Mouse (Mus musculus) liver, adult 2 months (tissue): Measurements from ENCODE around the gene Timm8a2. TPM values are rescaled to one million over a fixed set of nuclear protein-coding genes. Genes with fewer than 3 reads are reported as not detected.

ENCODE experiments used
- DNase-seq: peaks from one replicate; pipeline ENCODE4 v3.0.0-alpha.2; 2011; ENCODE audit warnings: low read depth, low spot score; ENCODE audit errors: extremely low read depth
- H3K27ac ChIP-seq: fragments of 200-500 bp; replicated peaks from 2 replicates; pipeline ENCODE4 v1.5.1; 2012; ENCODE audit warnings: low read depth, mild to moderate bottlenecking, control low read depth, inconsistent platforms, low read length; ENCODE audit not compliant: insufficient read depth
- H3K27me3 ChIP-seq: fragments of 200-500 bp; 2 replicates; pipeline ENCODE4 v1.6.1; 2012; ENCODE audit warnings: mild to moderate bottlenecking, moderate library complexity, low read length, inconsistent platforms; ENCODE audit not compliant: control insufficient read depth, insufficient read depth
- H3K36me3 ChIP-seq: fragments of 200-500 bp; 2 replicates; pipeline ENCODE4 v1.6.1; 2012; ENCODE audit warnings: low read length, inconsistent platforms; ENCODE audit not compliant: control insufficient read depth, insufficient read depth
- H3K4me1 ChIP-seq: fragments of 200-500 bp; 2 replicates; pipeline ENCODE4 v1.6.1; 2011; ENCODE audit warnings: low read length; ENCODE audit not compliant: control insufficient read depth, insufficient read depth
- H3K4me3 ChIP-seq: fragments of 200-500 bp; 2 replicates; pipeline ENCODE4 v1.5.1; 2011; ENCODE audit warnings: low read depth, mild to moderate bottlenecking, control low read depth, low read length, moderate library complexity; ENCODE audit not compliant: insufficient read depth
- H3K79me2 ChIP-seq: fragments of 200-500 bp; 2 replicates; pipeline ENCODE4 v1.6.1; 2012; ENCODE audit warnings: inconsistent platforms, mild to moderate bottlenecking, low read length, moderate library complexity; ENCODE audit not compliant: control insufficient read depth, insufficient read depth
- H3K9ac ChIP-seq: fragments of 200-500 bp; 2 replicates; pipeline ENCODE4 v1.6.1; 2012; ENCODE audit warnings: low read depth, mild to moderate bottlenecking, control low read depth, inconsistent platforms, low read length
- CTCF ChIP-seq: fragments of 200-500 bp; IDR thresholded peaks from 2 replicates; pipeline ENCODE4 v1.5.1; 2011; ENCODE audit warnings: low read depth, low read length, control low read depth
- POLR2A ChIP-seq: fragments of 200-500 bp; IDR thresholded peaks from 2 replicates; pipeline ENCODE4 v1.6.1; 2011; ENCODE audit warnings: low read length, control low read depth; ENCODE audit not compliant: insufficient read depth; ENCODE audit errors: extremely low read depth
- WGBS: fragments of 180-500 bp; shearing (Covaris S2); methylation state at CpG from one replicate; pipeline ENCODE4 v1.1.7; 2018; 5-methylcytosine and 5-hydroxymethylcytosine counted together
- polyA plus RNA-seq: library from polyadenylated mRNA; depleted of rRNA; stranded (reverse); fragments of >200 nt; gene quantifications from 2 replicates; pipeline ENCODE4 v1.2.3, GENCODE M21; 2012
- total RNA-seq: library from RNA; depleted of rRNA; stranded (reverse); fragments of >200 nt; gene quantifications from 2 replicates; pipeline ENCODE4 v1.2.3, GENCODE M21; 2014

Timm8a2 gene
- total and polyA plus RNA-seq, 2 experiments = not detected

GRCm38 (mm10) chr14:122048816-122049215 is 14.3 kb downstream of the Timm8a2 start:
- TF ChIP-seq POLR2A (no peak), CTCF (no peak)
- H3K27me3 ChIP-seq = no peaks in the 10 kb centered on the region
- 86% methylated on average over 9 of the region's 9 CpGs for WGBS
- no peak for DNase-seq
- no peak overlapping the region for H3K27ac ChIP-seq
- H3K36me3 ChIP-seq = no peaks in the 10 kb centered on the region
- H3K4me3 ChIP-seq = no peak overlapping the region
- no peak overlapping the region for H3K9ac ChIP-seq
- no peaks in the 10 kb centered on the region for H3K79me2 ChIP-seq
- H3K4me1 ChIP-seq = no peaks in the 10 kb centered on the region

GRCm38 (mm10) chr14:122052896-122053635 is 18.6 kb downstream of the Timm8a2 start:
- TF ChIP-seq CTCF (no peak), POLR2A (no peak)
- H3K27ac ChIP-seq = no peak overlapping the region
- 82% methylated on average over 9 of the region's 9 CpGs for WGBS

DNA sequence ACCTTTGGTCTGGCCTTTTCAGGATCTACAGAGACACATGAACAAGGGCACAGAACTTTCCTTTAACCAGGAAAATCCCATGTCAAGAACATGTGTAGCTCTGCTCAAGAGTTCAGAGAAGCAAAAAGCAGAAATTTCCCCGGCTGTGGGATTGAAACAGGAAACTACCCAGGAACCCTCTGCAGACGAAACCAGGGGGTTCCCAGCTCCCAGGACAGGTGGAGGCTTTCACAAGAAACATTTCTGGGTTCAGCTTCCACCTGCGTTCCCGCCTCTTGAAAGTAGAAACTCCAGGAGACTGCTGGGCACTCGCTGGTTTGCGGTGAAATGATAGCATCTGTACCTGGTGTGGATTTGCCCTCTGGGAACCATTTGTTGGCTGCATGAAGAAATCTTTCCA is 22.4 kb downstream of the Timm8a2 start:
- DNase-seq = no peak
- Histone ChIP-seq H3K27ac (no peak overlapping the region), H3K4me1 (no peaks in the 10 kb centered on the region), H3K4me3 (no peak overlapping the region), H3K9ac (no peak overlapping the region), H3K79me2 (no peaks in the 10 kb centered on the region), H3K27me3 (no peaks in the 10 kb centered on the region), H3K36me3 (no peaks in the 10 kb centered on the region)
- WGBS = 70% methylated on average over 6 of the region's 6 CpGs
- TF ChIP-seq POLR2A = no peak
- no peak for TF ChIP-seq CTCF

More at GRCm38 (mm10) chr14:122052896-122053635, 18.6 kb downstream of the Timm8a2 start:
- no peaks in the 10 kb centered on the region for H3K27me3 ChIP-seq
- no peak overlapping the region for H3K4me3 ChIP-seq
- H3K36me3 ChIP-seq = no peaks in the 10 kb centered on the region
- no peaks in the 10 kb centered on the region for H3K79me2 ChIP-seq
- DNase-seq = no peak
- no peak overlapping the region for H3K9ac ChIP-seq
- no peaks in the 10 kb centered on the region for H3K4me1 ChIP-seq

DNA sequence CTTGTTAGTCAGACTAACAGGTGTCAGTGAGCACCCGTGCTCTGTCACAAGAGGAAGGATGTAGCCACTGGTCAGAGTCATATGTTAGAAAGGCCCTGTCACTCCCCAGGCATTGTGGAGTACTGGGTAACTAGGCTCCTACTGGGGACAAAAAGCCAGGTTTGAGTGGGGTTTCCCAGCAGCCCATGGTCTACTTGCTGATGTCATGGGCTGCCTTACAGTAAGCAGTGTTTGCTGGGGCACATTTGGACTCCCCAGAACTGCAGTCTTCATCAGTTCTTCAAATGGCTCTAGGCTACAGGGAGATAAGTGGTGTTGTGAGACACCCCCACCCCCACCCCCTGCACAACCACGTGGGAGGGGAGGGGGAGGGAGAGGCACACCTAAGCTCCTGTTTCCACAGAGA is 23.5 kb downstream of the Timm8a2 start:
- Histone ChIP-seq H3K4me3 (no peak overlapping the region), H3K79me2 (no peaks in the 10 kb centered on the region), H3K9ac (no peak overlapping the region), H3K27ac (no peak overlapping the region), H3K27me3 (no peaks in the 10 kb centered on the region), H3K4me1 (no peaks in the 10 kb centered on the region), H3K36me3 (no peaks in the 10 kb centered on the region)
- no peak for DNase-seq
- TF ChIP-seq CTCF (no peak), POLR2A (no peak)
- 32% methylated on average over 2 of the region's 2 CpGs for WGBS

GRCm38 (mm10) chr14:122060642-122061041 is 26.2 kb downstream of the Timm8a2 start:
- H3K4me3 ChIP-seq = no peak overlapping the region
- peak; percentile 50 for DNase-seq
- no peak overlapping the region for H3K9ac ChIP-seq
- H3K36me3 ChIP-seq = no peaks in the 10 kb centered on the region
- 2% methylated on average over 3 of the region's 3 CpGs for WGBS
- TF ChIP-seq CTCF (peak; percentile 87), POLR2A (no peak)
- no peak overlapping the region for H3K27ac ChIP-seq
- H3K4me1 ChIP-seq = no peaks in the 10 kb centered on the region
- no peaks in the 10 kb centered on the region for H3K79me2 ChIP-seq
- H3K27me3 ChIP-seq = no peaks in the 10 kb centered on the region

DNA sequence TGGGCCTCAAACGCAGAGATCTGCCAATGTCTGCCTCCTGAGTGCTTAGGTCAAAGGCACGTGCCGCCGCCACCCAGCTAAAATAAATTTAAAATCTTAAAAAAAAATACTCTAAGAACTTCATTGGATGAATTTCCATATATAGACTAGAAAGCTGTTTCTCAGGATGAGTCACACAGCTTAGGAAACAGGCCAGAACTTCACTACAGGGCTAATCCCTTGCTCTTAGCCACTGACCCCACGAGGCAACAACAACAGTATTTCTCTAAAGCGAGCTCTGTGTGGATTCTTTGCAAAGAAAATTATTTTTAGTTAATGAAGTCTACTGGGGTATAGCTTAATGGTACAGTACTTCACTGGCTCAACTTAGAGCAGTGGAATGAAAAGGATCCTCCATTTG is 26.9 kb downstream of the Timm8a2 start:
- H3K4me3 ChIP-seq = no peak overlapping the region
- no peak overlapping the region for H3K9ac ChIP-seq
- no peak for DNase-seq
- no peaks in the 10 kb centered on the region for H3K36me3 ChIP-seq
- H3K79me2 ChIP-seq = no peaks in the 10 kb centered on the region
- TF ChIP-seq CTCF (no peak), POLR2A (no peak)
- H3K27ac ChIP-seq = no peak overlapping the region
- WGBS = 93% methylated on average over 6 of the region's 6 CpGs
- no peaks in the 10 kb centered on the region for H3K4me1 ChIP-seq
- H3K27me3 ChIP-seq = no peaks in the 10 kb centered on the region
